Mouse (Mus musculus): ENCODE data around the gene Prkar1b.

DNA sequence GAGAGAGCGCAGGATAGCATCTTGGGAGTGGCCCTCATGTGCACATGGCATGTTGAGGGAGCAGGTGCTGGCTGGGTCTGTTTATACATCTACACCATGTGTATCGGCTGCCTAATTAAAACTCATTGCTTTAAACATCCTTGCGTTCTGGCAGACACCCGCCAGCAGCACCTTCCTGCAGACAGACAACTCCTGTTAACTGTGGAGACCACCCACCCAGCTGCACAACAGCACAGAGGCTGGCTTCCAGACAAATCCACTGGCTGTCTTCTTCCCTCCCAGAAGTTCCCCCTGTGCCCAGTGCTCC, 71.7 kb downstream of the Prkar1b start:
- TF ChIP-seq GATA1 (IDR thresholded peaks at IDR 0.05; ENCODE audit: low read length) (no peak), TAL1 (IDR thresholded peaks at IDR 0.05; ENCODE audit: low read length) (no peak)
